Mouse (Mus musculus) liver, adult 2 months (tissue): Measurements from ENCODE around the gene Hexb. TPM values are rescaled to one million over a fixed set of nuclear protein-coding genes. Genes with fewer than 3 reads are reported as not detected.
A peak's percentile ranks its signal among the peaks of the same experiment; 100 is the strongest.

Experiments
- DNase-seq: peaks from one replicate; pipeline ENCODE4 v3.0.0-alpha.2; 2011; ENCODE audit warnings: low read depth, low spot score; ENCODE audit errors: extremely low read depth
- H3K27ac ChIP-seq: fragments of 200-500 bp; replicated peaks from 2 replicates; pipeline ENCODE4 v1.5.1; 2012; ENCODE audit warnings: low read depth, mild to moderate bottlenecking, control low read depth, inconsistent platforms, low read length; ENCODE audit not compliant: insufficient read depth
- H3K27me3 ChIP-seq: fragments of 200-500 bp; 2 replicates; pipeline ENCODE4 v1.6.1; 2012; ENCODE audit warnings: mild to moderate bottlenecking, moderate library complexity, low read length, inconsistent platforms; ENCODE audit not compliant: control insufficient read depth, insufficient read depth
- H3K36me3 ChIP-seq: fragments of 200-500 bp; 2 replicates; pipeline ENCODE4 v1.6.1; 2012; ENCODE audit warnings: low read length, inconsistent platforms; ENCODE audit not compliant: control insufficient read depth, insufficient read depth
- H3K4me1 ChIP-seq: fragments of 200-500 bp; 2 replicates; pipeline ENCODE4 v1.6.1; 2011; ENCODE audit warnings: low read length; ENCODE audit not compliant: control insufficient read depth, insufficient read depth
- H3K4me3 ChIP-seq: fragments of 200-500 bp; 2 replicates; pipeline ENCODE4 v1.5.1; 2011; ENCODE audit warnings: low read depth, mild to moderate bottlenecking, control low read depth, low read length, moderate library complexity; ENCODE audit not compliant: insufficient read depth
- H3K79me2 ChIP-seq: fragments of 200-500 bp; 2 replicates; pipeline ENCODE4 v1.6.1; 2012; ENCODE audit warnings: inconsistent platforms, mild to moderate bottlenecking, low read length, moderate library complexity; ENCODE audit not compliant: control insufficient read depth, insufficient read depth
- H3K9ac ChIP-seq: fragments of 200-500 bp; 2 replicates; pipeline ENCODE4 v1.6.1; 2012; ENCODE audit warnings: low read depth, mild to moderate bottlenecking, control low read depth, inconsistent platforms, low read length
- CTCF ChIP-seq: fragments of 200-500 bp; IDR thresholded peaks from 2 replicates; pipeline ENCODE4 v1.5.1; 2011; ENCODE audit warnings: low read depth, low read length, control low read depth
- POLR2A ChIP-seq: fragments of 200-500 bp; IDR thresholded peaks from 2 replicates; pipeline ENCODE4 v1.6.1; 2011; ENCODE audit warnings: low read length, control low read depth; ENCODE audit not compliant: insufficient read depth; ENCODE audit errors: extremely low read depth
- WGBS: fragments of 180-500 bp; shearing (Covaris S2); methylation state at CpG from one replicate; pipeline ENCODE4 v1.1.7; 2018; 5-methylcytosine and 5-hydroxymethylcytosine counted together
- polyA plus RNA-seq: library from polyadenylated mRNA; depleted of rRNA; stranded (reverse); fragments of >200 nt; gene quantifications from 2 replicates; pipeline ENCODE4 v1.2.3, GENCODE M21; 2012
- total RNA-seq: library from RNA; depleted of rRNA; stranded (reverse); fragments of >200 nt; gene quantifications from 2 replicates; pipeline ENCODE4 v1.2.3, GENCODE M21; 2014

Gene Hexb
- total and polyA plus RNA-seq, 2 experiments: 43.1 to 48.1 TPM

- TF ChIP-seq CTCF: no peak
- no peak for TF ChIP-seq POLR2A
- H3K36me3 ChIP-seq: no peaks in the 10 kb centered on the region
- no peak overlapping the region for H3K4me3 ChIP-seq
- H3K4me1 ChIP-seq: peaks cover 3% of the 10 kb centered on the region; the same call in 1 of the 2 replicates
- no peak for DNase-seq
- no peak overlapping the region for H3K9ac ChIP-seq
- H3K27me3 ChIP-seq: no peaks in the 10 kb centered on the region
- H3K79me2 ChIP-seq: no peaks in the 10 kb centered on the region
- H3K27ac ChIP-seq: no peak overlapping the region
- 86% methylated on average over 7 of the region's 7 CpGs for WGBS
These were observed 9.4 kb upstream of the Hexb start for GRCm38 (mm10) chr13:97207472-97208111.

- H3K27me3 ChIP-seq: no peaks in the 10 kb centered on the region
- no peak overlapping the region for H3K27ac ChIP-seq
- H3K36me3 ChIP-seq: no peaks in the 10 kb centered on the region
- no peak for DNase-seq
- 90% methylated on average over 2 of the region's 2 CpGs for WGBS
- no peak overlapping the region for H3K4me3 ChIP-seq
- peaks cover 3% of the 10 kb centered on the region; the same call in 1 of the 2 replicates for H3K4me1 ChIP-seq
- no peak overlapping the region for H3K9ac ChIP-seq
- H3K79me2 ChIP-seq: no peaks in the 10 kb centered on the region
- no peak for TF ChIP-seq CTCF
- TF ChIP-seq POLR2A: no peak
These were observed 7.9 kb upstream of the Hexb start for GRCm38 (mm10) chr13:97206046-97206445.

GRCm38 (mm10) chr13:97205052-97205701 is 7.0 kb upstream of the Hexb start:
- peak; percentile 92 for DNase-seq
- peak overlapping the region; percentile 93 for H3K27ac ChIP-seq
- peak; percentile 32; the same call in 1 of the 2 replicates for TF ChIP-seq CTCF
- no peak for TF ChIP-seq POLR2A
- H3K27me3 ChIP-seq: no peaks in the 10 kb centered on the region
- no peaks in the 10 kb centered on the region for H3K79me2 ChIP-seq
- peak overlapping the region; percentile 81 for H3K9ac ChIP-seq
- no peaks in the 10 kb centered on the region for H3K36me3 ChIP-seq
- WGBS: 2% methylated on average over 18 of the region's 18 CpGs
- H3K4me1 ChIP-seq: peaks cover 3% of the 10 kb centered on the region; the same call in 1 of the 2 replicates
- H3K4me3 ChIP-seq: peak overlapping the region; percentile 50

GRCm38 (mm10) chr13:97201896-97202295 is 3.7 kb upstream of the Hexb start:
- Histone ChIP-seq H3K9ac (no peak overlapping the region), H3K4me3 (no peak overlapping the region), H3K36me3 (no peaks in the 10 kb centered on the region), H3K27me3 (no peaks in the 10 kb centered on the region), H3K79me2 (no peaks in the 10 kb centered on the region), H3K4me1 (peaks cover 6% of the 10 kb centered on the region; the same call in 1 of the 2 replicates), H3K27ac (no peak overlapping the region)
- 63% methylated on average over 4 of the region's 4 CpGs for WGBS
- peak; percentile 39 for DNase-seq
- TF ChIP-seq POLR2A: no peak
- no peak for TF ChIP-seq CTCF

GRCm38 (mm10) chr13:97201076-97201475 is 2.9 kb upstream of the Hexb start:
- H3K36me3 ChIP-seq: no peaks in the 10 kb centered on the region
- TF ChIP-seq CTCF: no peak
- no peak for TF ChIP-seq POLR2A
- no peak for DNase-seq
- H3K4me3 ChIP-seq: no peak overlapping the region
- no peaks in the 10 kb centered on the region for H3K27me3 ChIP-seq
- H3K4me1 ChIP-seq: peaks cover 6% of the 10 kb centered on the region; the same call in 1 of the 2 replicates
- H3K27ac ChIP-seq: no peak overlapping the region
- no peaks in the 10 kb centered on the region for H3K79me2 ChIP-seq
- WGBS: 73% methylated on average over 7 of the region's 7 CpGs
- no peak overlapping the region for H3K9ac ChIP-seq

GRCm38 (mm10) chr13:97199123-97199522 is 966 bp upstream of the Hexb start:
- Histone ChIP-seq H3K4me1 (peaks cover 2% of the 10 kb centered on the region; the same call in 1 of the 2 replicates), H3K4me3 (no peak overlapping the region), H3K36me3 (no peaks in the 10 kb centered on the region), H3K79me2 (no peaks in the 10 kb centered on the region), H3K27ac (no peak overlapping the region), H3K9ac (no peak overlapping the region), H3K27me3 (no peaks in the 10 kb centered on the region)
- 88% methylated on average over 2 of the region's 2 CpGs for WGBS
- DNase-seq: no peak
- TF ChIP-seq CTCF: no peak
- no peak for TF ChIP-seq POLR2A
